Mouse (Mus musculus): ENCODE measurements around the gene Pald1. TPM values are rescaled to one million over a fixed set of nuclear protein-coding genes. Genes with fewer than 3 reads are reported as not detected.

Pald1 gene
- polyA plus RNA-seq, 1 experiment from 2014 or later: 5.7 TPM

GRCm38 (mm10) chr10:61342750-61343149 lies 40.6 kb downstream of the Pald1 start:
- Histone ChIP-seq H3K4me3 (ENCODE audit: low read depth, low read length) (no peak overlapping the region), H3K9me3 (ENCODE audit: control insufficient read depth, low read length) (no peaks in the 10 kb centered on the region), H3K27me3 (ENCODE audit: control insufficient read depth, insufficient read depth, low read length) (no peaks in the 10 kb centered on the region), H3K9ac (ENCODE audit: low read length) (no peak overlapping the region), H3K4me2 (replicated peaks; ENCODE audit: low read depth) (no peak overlapping the region), H3K36me3 (ENCODE audit: control insufficient read depth, insufficient read depth, low read length) (no peaks in the 10 kb centered on the region; the same call in 1 of the 2 replicates), H3K4me1 (replicated peaks; ENCODE audit: control insufficient read depth, insufficient read depth) (no peaks in the 10 kb centered on the region), H3K27ac (replicated peaks) (no peak overlapping the region)
- ATAC-seq (ENCODE audit: low FRiP score, low TSS enrichment) (no peak), DNase-seq (ENCODE audit: low spot score) (no peak)
- TF ChIP-seq EP300 (optimal IDR thresholded peaks at IDR 0.05) (no peak), CTCF (IDR thresholded peaks at IDR 0.05; ENCODE audit: low read depth) (no peak)
- 86% methylated on average over 13 of the region's 13 CpGs for WGBS

DNA sequence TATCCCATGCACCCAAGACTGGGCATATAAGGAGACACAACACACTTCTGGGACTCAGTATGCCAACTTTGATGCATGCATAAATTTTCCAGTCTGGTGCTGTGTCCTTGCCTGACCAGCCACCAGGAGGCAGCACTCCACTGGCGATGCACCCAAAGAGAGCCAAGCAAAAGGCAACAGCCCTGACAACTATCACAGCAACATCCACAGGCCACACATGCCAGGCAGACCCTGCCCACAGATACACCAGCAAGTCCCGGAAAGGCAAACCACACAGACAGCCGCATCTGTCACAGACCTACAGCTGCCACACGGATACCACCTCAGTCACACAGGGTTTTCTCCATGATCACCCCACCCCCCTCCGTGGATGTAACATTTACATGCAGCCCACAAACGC lies 41.8 kb downstream of the Pald1 start:
- no peak overlapping the region for H3K27ac ChIP-seq (replicated peaks)
- WGBS: 70% methylated on average over 6 of the region's 6 CpGs
- H3K4me2 ChIP-seq (replicated peaks; ENCODE audit: low read depth): no peak overlapping the region
- H3K9me3 ChIP-seq (ENCODE audit: control insufficient read depth, low read length): no peaks in the 10 kb centered on the region
- no peaks in the 10 kb centered on the region for H3K27me3 ChIP-seq (ENCODE audit: control insufficient read depth, insufficient read depth, low read length)
- peak; percentile 75 for DNase-seq (ENCODE audit: low spot score)
- TF ChIP-seq EP300 (optimal IDR thresholded peaks at IDR 0.05): no peak
- TF ChIP-seq CTCF (IDR thresholded peaks at IDR 0.05; ENCODE audit: low read depth): peak; percentile 98
- H3K36me3 ChIP-seq (ENCODE audit: control insufficient read depth, insufficient read depth, low read length): no peaks in the 10 kb centered on the region; the same call in 1 of the 2 replicates
- no peak overlapping the region for H3K9ac ChIP-seq (ENCODE audit: low read length)
- ATAC-seq (ENCODE audit: low FRiP score, low TSS enrichment): peak; percentile 52
- H3K4me1 ChIP-seq (replicated peaks; ENCODE audit: control insufficient read depth, insufficient read depth): no peaks in the 10 kb centered on the region
- H3K4me3 ChIP-seq (ENCODE audit: low read depth, low read length): no peak overlapping the region

- no peaks in the 10 kb centered on the region for H3K27me3 ChIP-seq (ENCODE audit: control insufficient read depth, insufficient read depth, low read length)
- H3K4me3 ChIP-seq (ENCODE audit: low read depth, low read length): no peak overlapping the region
- TF ChIP-seq CTCF (IDR thresholded peaks at IDR 0.05; ENCODE audit: low read depth): no peak
- TF ChIP-seq EP300 (optimal IDR thresholded peaks at IDR 0.05): no peak
- H3K4me2 ChIP-seq (replicated peaks; ENCODE audit: low read depth): no peak overlapping the region
- no peaks in the 10 kb centered on the region for H3K4me1 ChIP-seq (replicated peaks; ENCODE audit: control insufficient read depth, insufficient read depth)
- DNase-seq (ENCODE audit: low spot score) (no peak), ATAC-seq (ENCODE audit: low FRiP score, low TSS enrichment) (no peak)
- H3K9me3 ChIP-seq (ENCODE audit: control insufficient read depth, low read length): no peaks in the 10 kb centered on the region
- H3K27ac ChIP-seq (replicated peaks): no peak overlapping the region
- no peak overlapping the region for H3K9ac ChIP-seq (ENCODE audit: low read length)
- 94% methylated on average over 5 of the region's 5 CpGs for WGBS
- no peaks in the 10 kb centered on the region; the same call in 1 of the 2 replicates for H3K36me3 ChIP-seq (ENCODE audit: control insufficient read depth, insufficient read depth, low read length)
These were observed 42.3 kb downstream of the Pald1 start for GRCm38 (mm10) chr10:61341045-61341444.

- no peak overlapping the region for H3K4me3 ChIP-seq (ENCODE audit: low read depth, low read length)
- H3K27ac ChIP-seq (replicated peaks): no peak overlapping the region
- H3K9me3 ChIP-seq (ENCODE audit: control insufficient read depth, low read length): no peaks in the 10 kb centered on the region
- H3K27me3 ChIP-seq (ENCODE audit: control insufficient read depth, insufficient read depth, low read length): no peaks in the 10 kb centered on the region
- TF ChIP-seq CTCF (IDR thresholded peaks at IDR 0.05; ENCODE audit: low read depth) (no peak), EP300 (optimal IDR thresholded peaks at IDR 0.05) (no peak)
- H3K4me1 ChIP-seq (replicated peaks; ENCODE audit: control insufficient read depth, insufficient read depth): no peaks in the 10 kb centered on the region
- no peaks in the 10 kb centered on the region; the same call in 1 of the 2 replicates for H3K36me3 ChIP-seq (ENCODE audit: control insufficient read depth, insufficient read depth, low read length)
- ATAC-seq (ENCODE audit: low FRiP score, low TSS enrichment): no peak
- H3K4me2 ChIP-seq (replicated peaks; ENCODE audit: low read depth): no peak overlapping the region
- no peak for DNase-seq (ENCODE audit: low spot score)
- no peak overlapping the region for H3K9ac ChIP-seq (ENCODE audit: low read length)
- WGBS: 79% methylated on average over 9 of the region's 9 CpGs
These were observed 43.1 kb downstream of the Pald1 start for GRCm38 (mm10) chr10:61340247-61340646.

DNA sequence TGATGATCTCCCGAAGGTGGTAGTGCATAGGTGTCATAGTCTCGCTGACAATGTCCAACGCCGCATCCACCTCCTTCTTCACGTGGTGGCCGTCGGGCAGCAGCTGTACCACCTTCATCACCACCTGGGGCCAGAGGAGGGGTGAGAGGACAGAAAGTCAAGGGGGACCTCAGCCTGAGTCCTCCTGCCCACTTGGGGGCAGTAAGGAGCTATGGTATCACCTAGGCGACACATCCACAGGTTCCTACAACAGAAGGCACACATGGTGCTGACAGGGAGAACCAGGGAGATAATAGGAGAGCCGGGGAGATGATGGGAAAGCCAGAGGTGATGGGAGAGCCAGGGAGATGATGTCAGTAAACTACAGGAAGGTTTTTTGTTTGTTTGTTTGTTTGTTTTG lies 44.1 kb downstream of the Pald1 start:
- TF ChIP-seq EP300 (optimal IDR thresholded peaks at IDR 0.05) (no peak), CTCF (IDR thresholded peaks at IDR 0.05; ENCODE audit: low read depth) (peak; percentile 30; the same call in 1 of the 2 replicates)

GRCm38 (mm10) chr10:61337665-61338064 lies 45.7 kb downstream of the Pald1 start:
- no peaks in the 10 kb centered on the region for H3K9me3 ChIP-seq (ENCODE audit: control insufficient read depth, low read length)
- no peak for ATAC-seq (ENCODE audit: low FRiP score, low TSS enrichment)
- no peak overlapping the region for H3K9ac ChIP-seq (ENCODE audit: low read length)
- no peaks in the 10 kb centered on the region for H3K4me1 ChIP-seq (replicated peaks; ENCODE audit: control insufficient read depth, insufficient read depth)
- H3K27ac ChIP-seq (replicated peaks): no peak overlapping the region
- no peaks in the 10 kb centered on the region; the same call in 1 of the 2 replicates for H3K36me3 ChIP-seq (ENCODE audit: control insufficient read depth, insufficient read depth, low read length)
- H3K4me2 ChIP-seq (replicated peaks; ENCODE audit: low read depth): no peak overlapping the region
- no peaks in the 10 kb centered on the region for H3K27me3 ChIP-seq (ENCODE audit: control insufficient read depth, insufficient read depth, low read length)
- no peak overlapping the region for H3K4me3 ChIP-seq (ENCODE audit: low read depth, low read length)
- WGBS: 90% methylated on average over 11 of the region's 11 CpGs
- no peak for DNase-seq (ENCODE audit: low spot score)
- TF ChIP-seq EP300 (optimal IDR thresholded peaks at IDR 0.05) (no peak), CTCF (IDR thresholded peaks at IDR 0.05; ENCODE audit: low read depth) (no peak)

More for the DNA sequence above, 44.1 kb downstream of the Pald1 start:
- no peak for DNase-seq (ENCODE audit: low spot score)
- no peaks in the 10 kb centered on the region for H3K4me1 ChIP-seq (replicated peaks; ENCODE audit: control insufficient read depth, insufficient read depth)
- H3K4me2 ChIP-seq (replicated peaks; ENCODE audit: low read depth): no peak overlapping the region
- no peak overlapping the region for H3K4me3 ChIP-seq (ENCODE audit: low read depth, low read length)
- H3K27me3 ChIP-seq (ENCODE audit: control insufficient read depth, insufficient read depth, low read length): no peaks in the 10 kb centered on the region
- WGBS: 96% methylated on average over 9 of the region's 9 CpGs
- H3K9me3 ChIP-seq (ENCODE audit: control insufficient read depth, low read length): no peaks in the 10 kb centered on the region
- no peak for ATAC-seq (ENCODE audit: low FRiP score, low TSS enrichment)
- H3K36me3 ChIP-seq (ENCODE audit: control insufficient read depth, insufficient read depth, low read length): no peaks in the 10 kb centered on the region; the same call in 1 of the 2 replicates
- no peak overlapping the region for H3K9ac ChIP-seq (ENCODE audit: low read length)
- H3K27ac ChIP-seq (replicated peaks): no peak overlapping the region

Data from stomach, postnatal 0 days (tissue).